Mouse (Mus musculus) lung, postnatal 0 days (tissue): Measurements from ENCODE around the gene Tyro3.

Experiments used
- CTCF ChIP-seq: IDR thresholded peaks from 2 replicates; pipeline ENCODE4 v1.5.1; 2016; ENCODE audit warnings: antibody characterized with exemption, mild to moderate bottlenecking
- EP300 ChIP-seq: IDR thresholded peaks from 2 replicates; pipeline ENCODE4 v1.6.1; 2016; ENCODE audit warnings: antibody characterized with exemption, mild to moderate bottlenecking, control low read depth

GRCm38 (mm10) chr2:119864484-119864883 is 67.0 kb downstream of the Tyro3 start:
- TF ChIP-seq CTCF (no peak), EP300 (no peak)
